Mouse (Mus musculus) intestine, embryonic 15.5 days (tissue): ENCODE measurements around the gene Tnnc1. TPM values are rescaled to one million over a fixed set of nuclear protein-coding genes. Genes with fewer than 3 reads are reported as not detected.

Source experiments
- ATAC-seq: fragments of 200-750 bp; cut with Nextera tagmentation; 2 replicates; pipeline ENCODE4 v1.8.0; 2017; ENCODE audit warnings: moderate TSS enrichment, moderate library complexity
- H3K27ac ChIP-seq: fragments of 300-500 bp; sonication (generic); 2 replicates; pipeline ENCODE4 v1.5.1; 2015; ENCODE audit warnings: mild to moderate bottlenecking, inconsistent platforms
- H3K27me3 ChIP-seq: fragments of 300-500 bp; sonication (generic); replicated peaks from 2 replicates; pipeline ENCODE4 v1.6.1; 2015; ENCODE audit warnings: inconsistent platforms
- H3K36me3 ChIP-seq: fragments of 300-500 bp; sonication (generic); 2 replicates; pipeline ENCODE4 v1.6.1; 2015; ENCODE audit warnings: inconsistent platforms
- H3K4me1 ChIP-seq: fragments of 300-500 bp; sonication (generic); replicated peaks from 2 replicates; pipeline ENCODE4 v1.6.1; 2015; ENCODE audit warnings: inconsistent platforms
- H3K4me2 ChIP-seq: fragments of 300-500 bp; sonication (generic); replicated peaks from 2 replicates; pipeline ENCODE4 v1.6.1; 2015; ENCODE audit warnings: mild to moderate bottlenecking, inconsistent platforms
- H3K4me3 ChIP-seq: fragments of 300-500 bp; sonication (generic); replicated peaks from 2 replicates; pipeline ENCODE4 v1.5.1; 2015; ENCODE audit warnings: inconsistent platforms
- H3K9ac ChIP-seq: fragments of 300-500 bp; sonication (generic); 2 replicates; pipeline ENCODE4 v1.6.1; 2015; ENCODE audit warnings: inconsistent platforms
- H3K9me3 ChIP-seq: fragments of 300-500 bp; sonication (generic); 2 replicates; pipeline ENCODE4 v1.6.1; 2016; ENCODE audit warnings: inconsistent platforms
- WGBS: fragments of 180-500 bp; shearing (Covaris S2); methylation state at CpG from one replicate; pipeline ENCODE4 v1.1.7; 2015; 5-methylcytosine and 5-hydroxymethylcytosine counted together
- polyA plus RNA-seq: library from polyadenylated mRNA; unstranded; fragments of >200 nt; fragmentation: Nextera tagmentation; extraction: Ambion mirVana; gene quantifications from 2 replicates; pipeline ENCODE4 v1.2.1, GENCODE M21; 2015

Gene Tnnc1
- polyA plus RNA-seq = 3.3 and 6.4 TPM in 2 replicates

- Histone ChIP-seq H3K27me3 (no peaks in the 10 kb centered on the region), H3K9ac (0 out of 2 replicates have a peak within 1 kb of the TSS, but pooled peaks have one; percentile 95), H3K9me3 (no peaks in the 10 kb centered on the region), H3K4me1 (peaks cover 18% of the 10 kb centered on the region), H3K36me3 (0 out of 2 replicates have a peak, but pooled peaks cover 9% of the 10 kb centered on the region), H3K27ac (no peak within 1 kb of the TSS), H3K4me3 (no peak within 1 kb of the TSS), H3K4me2 (peak within 1 kb of the TSS; percentile 88; the same call in 1 of the 2 replicates)
- no peak for ATAC-seq
- WGBS = 58% methylated on average over 2 of the region's 2 CpGs
These were observed at the start of gene Tnnc1 for GRCm38 (mm10) chr14:31208084-31208483. TSS of gene Tnnc1 (plus strand) at chr14:31208312.

GRCm38 (mm10) chr14:31160196-31161150 lies 47.6 kb upstream of the Tnnc1 start:
- Histone ChIP-seq H3K27ac (no peak overlapping the region), H3K4me2 (peak overlapping the region; percentile 31; the same call in 1 of the 2 replicates), H3K9me3 (no peaks in the 10 kb centered on the region), H3K4me3 (no peak overlapping the region), H3K4me1 (no peaks in the 10 kb centered on the region), H3K36me3 (no peaks in the 10 kb centered on the region), H3K27me3 (no peaks in the 10 kb centered on the region), H3K9ac (no peak overlapping the region)
- 66% methylated on average over 27 of the region's 27 CpGs for WGBS
- peak; percentile 71 for ATAC-seq

- ATAC-seq = no peak
- H3K27ac ChIP-seq = no peak overlapping the region
- no peaks in the 10 kb centered on the region for H3K9me3 ChIP-seq
- no peaks in the 10 kb centered on the region for H3K4me1 ChIP-seq
- no peaks in the 10 kb centered on the region for H3K27me3 ChIP-seq
- H3K4me2 ChIP-seq = no peak overlapping the region
- H3K36me3 ChIP-seq = no peaks in the 10 kb centered on the region
- H3K4me3 ChIP-seq = no peak overlapping the region
- no peak overlapping the region for H3K9ac ChIP-seq
- 87% methylated on average over 7 of the region's 7 CpGs for WGBS
These were observed 46.9 kb upstream of the Tnnc1 start for GRCm38 (mm10) chr14:31161191-31161590.

- H3K4me3 ChIP-seq = no peak overlapping the region
- no peak overlapping the region for H3K27ac ChIP-seq
- H3K4me2 ChIP-seq = no peak overlapping the region
- peaks cover 4% of the 10 kb centered on the region; the same call in 1 of the 2 replicates for H3K4me1 ChIP-seq
- no peaks in the 10 kb centered on the region for H3K27me3 ChIP-seq
- no peak overlapping the region for H3K9ac ChIP-seq
- no peak for ATAC-seq
- no peaks in the 10 kb centered on the region for H3K9me3 ChIP-seq
- 78% methylated on average over 10 of the region's 10 CpGs for WGBS
- H3K36me3 ChIP-seq = no peaks in the 10 kb centered on the region
These were observed 46.5 kb upstream of the Tnnc1 start for GRCm38 (mm10) chr14:31161638-31162037.

- ATAC-seq = no peak
- H3K4me2 ChIP-seq = no peak overlapping the region
- H3K27me3 ChIP-seq = no peaks in the 10 kb centered on the region
- no peaks in the 10 kb centered on the region for H3K36me3 ChIP-seq
- no peak overlapping the region for H3K9ac ChIP-seq
- H3K4me1 ChIP-seq = peaks cover 4% of the 10 kb centered on the region; the same call in 1 of the 2 replicates
- 67% methylated on average over 8 of the region's 8 CpGs for WGBS
- no peaks in the 10 kb centered on the region for H3K9me3 ChIP-seq
- H3K4me3 ChIP-seq = no peak overlapping the region
- H3K27ac ChIP-seq = no peak overlapping the region
These were observed 44.0 kb upstream of the Tnnc1 start for GRCm38 (mm10) chr14:31164067-31164466.

- no peak overlapping the region for H3K4me3 ChIP-seq
- H3K27me3 ChIP-seq = no peaks in the 10 kb centered on the region
- H3K36me3 ChIP-seq = no peaks in the 10 kb centered on the region
- no peak overlapping the region for H3K9ac ChIP-seq
- H3K9me3 ChIP-seq = no peaks in the 10 kb centered on the region
- peaks cover 4% of the 10 kb centered on the region; the same call in 1 of the 2 replicates for H3K4me1 ChIP-seq
- no peak for ATAC-seq
- 65% methylated on average over 2 of the region's 2 CpGs for WGBS
- no peak overlapping the region for H3K27ac ChIP-seq
- H3K4me2 ChIP-seq = no peak overlapping the region
These were observed 43.1 kb upstream of the Tnnc1 start for GRCm38 (mm10) chr14:31165010-31165409.

- Histone ChIP-seq H3K4me3 (no peak overlapping the region), H3K4me1 (peaks cover 4% of the 10 kb centered on the region; the same call in 1 of the 2 replicates), H3K27me3 (no peaks in the 10 kb centered on the region), H3K27ac (no peak overlapping the region), H3K4me2 (no peak overlapping the region), H3K36me3 (peaks cover 2% of the 10 kb centered on the region; the same call in 1 of the 2 replicates), H3K9ac (no peak overlapping the region), H3K9me3 (no peaks in the 10 kb centered on the region)
- ATAC-seq = no peak
- 59% methylated on average over 7 of the region's 7 CpGs for WGBS
These were observed 42.7 kb upstream of the Tnnc1 start for GRCm38 (mm10) chr14:31165458-31165857.

- H3K27me3 ChIP-seq = no peaks in the 10 kb centered on the region
- H3K4me1 ChIP-seq = peaks cover 4% of the 10 kb centered on the region; the same call in 1 of the 2 replicates
- H3K9me3 ChIP-seq = no peaks in the 10 kb centered on the region
- no peak overlapping the region for H3K4me3 ChIP-seq
- no peak for ATAC-seq
- peak overlapping the region; percentile 38; the same call in 1 of the 2 replicates for H3K27ac ChIP-seq
- WGBS = 47% methylated on average over 10 of the region's 10 CpGs
- H3K4me2 ChIP-seq = peak overlapping the region; percentile 38; the same call in 1 of the 2 replicates
- H3K36me3 ChIP-seq = peaks cover 8% of the 10 kb centered on the region
- no peak overlapping the region for H3K9ac ChIP-seq
These were observed 42.0 kb upstream of the Tnnc1 start for GRCm38 (mm10) chr14:31165991-31166630.

- Histone ChIP-seq H3K4me3 (peak overlapping the region; percentile 11), H3K9me3 (no peaks in the 10 kb centered on the region), H3K27ac (no peak overlapping the region), H3K36me3 (peaks cover 15% of the 10 kb centered on the region), H3K27me3 (no peaks in the 10 kb centered on the region), H3K4me2 (peak overlapping the region; percentile 38), H3K9ac (no peak overlapping the region), H3K4me1 (peaks cover 4% of the 10 kb centered on the region; the same call in 1 of the 2 replicates)
- no peak for ATAC-seq
- WGBS = 58% methylated on average over 9 of the region's 9 CpGs
These were observed 41.3 kb upstream of the Tnnc1 start for GRCm38 (mm10) chr14:31166827-31167226.

- WGBS = 40% methylated on average over 10 of the region's 10 CpGs
- peak within 1 kb of the TSS; percentile 11; the same call in 1 of the 2 replicates for H3K4me3 ChIP-seq
- H3K36me3 ChIP-seq = peaks cover 31% of the 10 kb centered on the region
- H3K27ac ChIP-seq = peak within 1 kb of the TSS; percentile 15
- no peaks in the 10 kb centered on the region for H3K9me3 ChIP-seq
- no peaks in the 10 kb centered on the region for H3K27me3 ChIP-seq
- H3K9ac ChIP-seq = no peak within 1 kb of the TSS
- peaks cover 4% of the 10 kb centered on the region; the same call in 1 of the 2 replicates for H3K4me1 ChIP-seq
- ATAC-seq = no peak
- H3K4me2 ChIP-seq = 0 out of 2 replicates have a peak within 1 kb of the TSS, but pooled peaks have one; percentile 38
These were observed 39.7 kb upstream of the Tnnc1 start, which contains the start of gene Stab1 for GRCm38 (mm10) chr14:31168425-31168824. TSS of gene Stab1 (minus strand) at chr14:31168641.

- H3K27ac ChIP-seq = no peak overlapping the region
- ATAC-seq = no peak
These were observed 38.6 kb upstream of the Tnnc1 start for GRCm38 (mm10) chr14:31169508-31169907.

GRCm38 (mm10) chr14:31170963-31171362 lies 37.1 kb upstream of the Tnnc1 start:
- WGBS = 83% methylated on average over 13 of the region's 13 CpGs
- ATAC-seq = no peak
- Histone ChIP-seq H3K27ac (no peak overlapping the region), H3K36me3 (peaks cover 57% of the 10 kb centered on the region), H3K27me3 (no peaks in the 10 kb centered on the region), H3K4me3 (no peak overlapping the region), H3K9me3 (no peaks in the 10 kb centered on the region), H3K4me1 (peaks cover 4% of the 10 kb centered on the region; the same call in 1 of the 2 replicates), H3K9ac (no peak overlapping the region), H3K4me2 (no peak overlapping the region)

More at GRCm38 (mm10) chr14:31169508-31169907, 38.6 kb upstream of the Tnnc1 start:
- no peaks in the 10 kb centered on the region for H3K9me3 ChIP-seq
- H3K9ac ChIP-seq = no peak overlapping the region
- no peak overlapping the region for H3K4me3 ChIP-seq
- 70% methylated on average over 6 of the region's 6 CpGs for WGBS
- no peak overlapping the region for H3K4me2 ChIP-seq
- H3K36me3 ChIP-seq = peaks cover 42% of the 10 kb centered on the region
- H3K4me1 ChIP-seq = peaks cover 4% of the 10 kb centered on the region; the same call in 1 of the 2 replicates
- no peaks in the 10 kb centered on the region for H3K27me3 ChIP-seq
